Mouse (Mus musculus) urinary bladder, adult 18-20 months (tissue): Measurements from ENCODE around the gene Vmn1r211.
A peak's percentile ranks its signal among the peaks of the same experiment; 100 is the strongest.
"Not testable (repeated sequence)": the region's sequence is repeated elsewhere in the genome, so short reads cannot be mapped to it uniquely, and the experiment has no call there.

Source experiments
- DNase-seq, 2 experiments: peaks; one replicate each; pipeline ENCODE4 v3.0.0; 2022; ENCODE audit warnings: low spot score in 2 of 2, mixed read lengths in 2 of 2

The Vmn1r211 gene

DNA sequence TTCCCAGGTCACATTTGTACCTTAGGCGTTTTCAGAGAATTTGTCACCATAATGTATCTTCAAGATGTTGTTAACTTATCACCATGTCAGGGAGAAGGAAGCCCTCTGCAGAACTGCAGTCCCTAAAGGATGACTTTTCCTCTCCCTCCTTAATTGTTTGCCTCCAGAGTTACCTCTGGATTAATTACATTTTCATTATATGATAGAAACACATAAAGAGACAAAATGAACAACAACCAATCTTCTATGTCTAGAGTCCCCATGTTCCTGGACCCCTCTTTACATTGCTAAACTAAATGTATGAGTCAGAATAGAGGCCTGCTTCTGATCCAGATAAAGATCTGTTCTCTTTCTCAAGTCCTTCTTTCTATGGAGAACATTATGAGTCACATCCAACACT is at the start of gene Vmn1r211:
TSS of gene Vmn1r211 (minus strand) at position 101 of the 400 bp plus-strand sequence.
- no peak for DNase-seq

DNA sequence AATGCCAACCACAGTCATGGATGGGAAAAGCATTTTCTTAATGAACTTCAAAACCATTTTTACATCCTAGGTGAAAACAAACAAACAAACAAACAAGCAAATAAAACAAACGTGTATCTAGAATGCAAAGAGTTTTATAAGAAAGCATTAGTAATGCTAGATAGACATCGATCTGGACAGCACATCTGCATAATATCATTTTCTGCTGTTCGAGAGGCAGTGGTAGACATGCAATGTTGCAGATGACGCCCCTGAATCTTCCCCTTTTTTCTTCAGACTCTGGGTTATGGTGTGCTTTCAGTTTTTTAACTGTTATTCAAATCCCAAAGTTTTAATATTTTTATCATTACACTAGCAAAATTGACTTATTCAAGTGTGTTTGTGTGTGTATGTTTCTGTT is 26.7 kb upstream of the Vmn1r211 start, which contains the start of gene Vmn1r212:
TSS of gene Vmn1r212 (minus strand) at position 101 of the 400 bp plus-strand sequence.
- DNase-seq = no peak

DNA sequence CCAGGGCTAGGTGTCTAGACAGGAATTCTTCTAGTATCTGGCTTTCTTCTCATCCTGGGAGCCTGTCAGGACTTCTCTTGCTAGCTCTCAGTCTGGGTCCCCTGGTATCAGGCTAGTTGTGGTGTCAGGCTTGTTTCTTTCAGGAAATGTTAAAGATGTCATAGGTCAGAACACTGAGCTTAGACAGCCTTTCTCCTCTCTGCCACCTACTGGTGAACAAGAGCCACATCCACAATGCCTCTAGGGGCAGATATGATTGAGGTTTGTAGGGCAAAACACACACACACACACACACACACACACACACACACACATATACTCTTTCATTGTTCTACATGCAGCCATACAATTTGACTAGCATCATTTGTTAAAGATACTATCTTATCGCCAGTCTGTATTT is 21.9 kb upstream of the Vmn1r211 start:
- no peak for DNase-seq

GRCm38 (mm10) chr13:22854760-22855159 is 2.6 kb downstream of the Vmn1r211 start:
- DNase-seq = no peak

- DNase-seq = no peak
Measured at GRCm38 (mm10) chr13:22846798-22847197, 10.6 kb downstream of the Vmn1r211 start.

DNA sequence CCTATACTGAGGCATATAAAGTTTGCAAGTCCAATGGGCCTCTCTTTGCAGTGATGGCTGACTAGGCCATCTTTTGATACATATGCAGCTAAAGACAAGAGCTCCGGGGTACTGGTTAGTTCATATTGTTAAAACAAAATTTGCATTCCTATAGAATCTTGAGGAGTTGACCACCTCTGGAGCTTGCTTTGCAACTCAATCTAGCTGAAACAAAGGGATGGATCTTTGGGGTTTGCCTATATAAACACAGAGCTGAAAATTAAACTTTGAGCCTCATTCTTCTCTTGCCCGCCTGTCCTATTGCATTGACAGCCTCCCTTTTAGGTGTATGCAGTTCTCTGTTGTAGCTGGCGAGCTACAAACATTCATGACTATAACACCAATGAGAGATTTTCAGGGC is 13.1 kb downstream of the Vmn1r211 start:
- DNase-seq = not testable (repeated sequence)

DNA sequence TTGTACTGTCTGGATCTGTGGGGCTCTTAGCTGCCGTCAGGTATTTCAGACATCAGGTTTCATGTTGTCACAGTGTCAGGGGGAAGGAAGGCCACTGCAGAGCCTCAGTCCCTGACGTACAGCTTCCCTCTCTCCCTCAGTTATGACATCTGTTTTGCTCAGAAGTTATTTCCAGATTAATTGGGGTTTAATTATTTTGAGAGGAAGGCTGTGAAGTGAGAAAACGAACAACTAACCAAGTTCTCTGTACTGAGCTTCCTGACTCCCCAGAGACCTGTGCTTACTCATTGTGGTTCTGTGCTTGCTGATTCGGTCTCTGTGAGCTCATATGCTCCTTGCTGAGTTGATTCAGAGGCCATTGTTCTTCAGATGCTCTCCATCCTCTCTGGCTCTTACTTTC is 26.1 kb downstream of the Vmn1r211 start, which contains the start of gene Vmn1r210:
TSS of gene Vmn1r210 (minus strand) at position 101 of the 400 bp plus-strand sequence.
- no peak for DNase-seq

DNA sequence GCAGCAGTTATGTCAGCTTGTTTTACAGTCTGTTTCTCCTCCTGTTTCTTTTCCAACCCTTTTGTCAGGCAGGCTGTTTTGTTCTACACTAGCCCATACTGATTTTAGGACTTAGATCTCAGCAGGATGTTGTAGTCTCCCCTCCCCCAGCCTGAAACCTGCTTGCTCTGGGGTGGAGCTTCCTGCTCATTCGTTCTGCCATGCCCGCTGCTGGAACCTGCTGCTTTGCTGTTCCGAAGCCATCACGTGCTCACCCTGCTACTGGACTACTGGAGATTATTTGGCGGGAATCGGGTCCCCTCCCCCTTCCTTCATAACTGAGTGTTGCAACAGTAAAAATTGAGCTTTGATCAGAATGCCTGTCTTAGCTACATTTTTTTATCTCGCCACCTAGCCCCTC is 28.0 kb downstream of the Vmn1r211 start:
- peak in 1 of 2 experiments; percentile 1 for DNase-seq

DNA sequence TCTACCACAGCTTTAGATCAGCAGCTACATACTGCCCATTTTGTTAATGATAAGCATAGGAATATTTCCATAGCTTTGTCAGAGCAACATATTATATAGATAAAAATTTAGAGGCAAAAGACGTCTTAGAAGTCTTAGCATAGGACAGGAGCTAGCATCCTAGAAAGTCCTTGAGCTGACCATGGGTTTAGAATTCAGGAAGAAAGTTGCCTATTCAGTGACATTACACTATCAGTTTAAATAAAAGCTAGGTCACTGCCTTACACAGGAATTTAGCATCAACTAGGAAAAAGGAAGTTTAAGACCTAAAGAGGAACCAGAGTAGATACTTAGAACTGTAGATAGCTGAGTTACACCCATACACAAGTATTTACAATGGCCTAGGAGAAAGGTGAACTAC is 35.8 kb downstream of the Vmn1r211 start:
- DNase-seq = not testable (repeated sequence)

DNA sequence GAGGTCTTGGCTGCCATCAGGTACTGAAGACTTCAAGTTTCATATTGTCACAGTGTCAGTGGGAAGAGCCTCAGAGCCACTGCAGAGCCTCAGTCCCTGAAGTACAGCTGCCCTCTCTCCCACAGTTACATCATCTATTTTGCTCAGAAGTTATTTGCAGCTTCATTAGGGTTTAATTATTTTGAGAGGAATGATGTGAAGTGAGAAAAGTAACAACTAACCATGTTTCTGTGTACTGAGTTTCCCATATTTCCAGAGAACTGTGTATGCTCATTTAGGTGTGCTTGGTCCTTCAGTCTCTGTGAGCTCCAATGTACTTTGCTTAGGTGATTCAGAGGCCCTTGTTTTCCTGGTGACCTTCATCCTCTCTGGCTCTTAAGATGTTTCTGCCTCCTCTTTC is 47.8 kb downstream of the Vmn1r211 start, which contains the start of gene Vmn1r209:
TSS of gene Vmn1r209 (minus strand) at position 101 of the 400 bp plus-strand sequence.
- DNase-seq = not testable (repeated sequence)
